Mouse (Mus musculus): ENCODE results near the gene Aacs. TPM values are rescaled to one million over a fixed set of nuclear protein-coding genes. Genes with fewer than 3 reads are reported as not detected.
"Not testable (repeated sequence)": the region's sequence is repeated elsewhere in the genome, so short reads cannot be mapped to it uniquely, and the experiment has no call there.

Gene Aacs
- total RNA-seq (2014; rRNA removed; ENCODE audit: low replicate concordance) = 6.7 and 13.9 TPM in 2 replicates
- 4.8 and 5.4 TPM in 2 replicates for polyA plus RNA-seq (2015; fragmentation: Nextera tagmentation; extraction: Ambion mirVana)

DNA sequence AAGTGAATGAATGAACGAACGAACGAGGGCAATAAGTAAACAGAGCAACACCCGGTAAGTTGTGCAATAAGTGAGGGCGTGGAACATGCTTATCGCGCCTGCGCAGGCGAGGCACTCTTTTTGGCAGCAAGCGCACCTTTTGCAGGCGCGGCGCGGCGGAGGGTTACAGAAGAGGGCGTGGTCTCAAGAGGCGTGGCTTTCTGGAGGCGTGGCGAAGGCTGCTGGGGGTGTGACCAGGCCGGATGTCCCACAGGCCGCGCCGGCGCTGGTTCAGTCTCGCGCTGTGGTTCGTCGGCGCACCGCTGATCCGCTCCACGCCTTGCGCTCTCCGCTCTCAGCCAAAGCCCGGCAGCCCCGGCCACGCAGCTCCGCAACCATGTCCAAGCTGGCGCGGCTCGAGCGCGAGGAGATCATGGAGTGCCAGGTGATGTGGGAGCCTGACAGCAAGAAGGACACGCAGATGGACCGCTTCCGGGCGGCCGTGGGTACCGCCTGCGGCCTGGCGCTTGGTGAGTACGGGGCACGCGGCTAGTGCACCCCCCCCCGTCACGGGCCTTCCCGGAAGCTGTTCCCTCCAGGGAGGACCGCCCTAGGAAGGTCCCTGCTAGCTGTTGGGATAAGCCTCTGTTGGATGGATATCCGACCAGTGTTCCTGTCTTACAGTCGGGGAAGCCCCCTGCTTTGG, at the start of gene Aacs:
Gene Aacs, plus strand, starts transcription at position 214 of the 685 bp plus-strand sequence.
- Histone ChIP-seq H3K9me3 (replicated peaks; ENCODE audit: control insufficient read depth, low read length) (no peaks in the 10 kb centered on the region), H3K36me3 (replicated peaks; ENCODE audit: control insufficient read depth, insufficient read depth, low read length) (no peaks in the 10 kb centered on the region), H3K4me1 (ENCODE audit: control insufficient read depth, insufficient read depth) (peaks cover 5% of the 10 kb centered on the region; the same call in 1 of the 2 replicates), H3K4me2 (ENCODE audit: low read depth, low read length) (peak within 1 kb of the TSS; percentile 87), H3K27ac (ENCODE audit: low read depth) (peak within 1 kb of the TSS; percentile 27; the same call in 1 of the 2 replicates), H3K27me3 (ENCODE audit: control insufficient read depth, insufficient read depth, low read length) (no peaks in the 10 kb centered on the region), H3K4me3 (ENCODE audit: low read depth, low read length) (peak within 1 kb of the TSS; percentile 62), H3K9ac (replicated peaks; ENCODE audit: low read depth, low read length) (peak within 1 kb of the TSS; percentile 53)
- ATAC-seq (ENCODE audit: insufficient read depth, low read depth) (peak; percentile 94), DNase-seq (ENCODE audit: low spot score) (peak; percentile 93)
- TF ChIP-seq EP300 (IDR thresholded peaks at IDR 0.05; ENCODE audit: low read depth) = no peak
- TF ChIP-seq CTCF (IDR thresholded peaks at IDR 0.05; ENCODE audit: low read depth) = no peak
- under 1% methylated on average over 60 of the region's 60 CpGs for WGBS

GRCm38 (mm10) chr5:125426343-125426742, 49.3 kb upstream of the Aacs start:
- no peak overlapping the region for H3K4me2 ChIP-seq (ENCODE audit: low read depth, low read length)
- no peak overlapping the region for H3K9ac ChIP-seq (replicated peaks; ENCODE audit: low read depth, low read length)
- peak; percentile 51 for DNase-seq (ENCODE audit: low spot score)

GRCm38 (mm10) chr5:125432324-125432723, 43.3 kb upstream of the Aacs start:
- H3K4me2 ChIP-seq (ENCODE audit: low read depth, low read length); H3K9ac ChIP-seq (replicated peaks; ENCODE audit: low read depth, low read length); DNase-seq (ENCODE audit: low spot score); H3K27me3 ChIP-seq (ENCODE audit: control insufficient read depth, insufficient read depth, low read length); H3K9me3 ChIP-seq (replicated peaks; ENCODE audit: control insufficient read depth, low read length); H3K4me3 ChIP-seq (ENCODE audit: low read depth, low read length); ATAC-seq (ENCODE audit: insufficient read depth, low read depth); H3K27ac ChIP-seq (ENCODE audit: low read depth); H3K4me1 ChIP-seq (ENCODE audit: control insufficient read depth, insufficient read depth): not testable (repeated sequence)
- H3K36me3 ChIP-seq (replicated peaks; ENCODE audit: control insufficient read depth, insufficient read depth, low read length) = peaks cover 40% of the 10 kb centered on the region
- WGBS = 96% methylated on average over 2 of the region's 2 CpGs

More at GRCm38 (mm10) chr5:125426343-125426742, 49.3 kb upstream of the Aacs start:
- Histone ChIP-seq H3K36me3 (replicated peaks; ENCODE audit: control insufficient read depth, insufficient read depth, low read length) (peaks cover 100% of the 10 kb centered on the region), H3K9me3 (replicated peaks; ENCODE audit: control insufficient read depth, low read length) (no peaks in the 10 kb centered on the region), H3K27me3 (ENCODE audit: control insufficient read depth, insufficient read depth, low read length) (no peaks in the 10 kb centered on the region), H3K27ac (ENCODE audit: low read depth) (peak overlapping the region; percentile 73), H3K4me3 (ENCODE audit: low read depth, low read length) (no peak overlapping the region), H3K4me1 (ENCODE audit: control insufficient read depth, insufficient read depth) (no peaks in the 10 kb centered on the region)
- ATAC-seq (ENCODE audit: insufficient read depth, low read depth) = peak; percentile 88
- 71% methylated on average over 10 of the region's 10 CpGs for WGBS
- TF ChIP-seq EP300 (IDR thresholded peaks at IDR 0.05; ENCODE audit: low read depth) (no peak), CTCF (IDR thresholded peaks at IDR 0.05; ENCODE audit: low read depth) (no peak)

DNA sequence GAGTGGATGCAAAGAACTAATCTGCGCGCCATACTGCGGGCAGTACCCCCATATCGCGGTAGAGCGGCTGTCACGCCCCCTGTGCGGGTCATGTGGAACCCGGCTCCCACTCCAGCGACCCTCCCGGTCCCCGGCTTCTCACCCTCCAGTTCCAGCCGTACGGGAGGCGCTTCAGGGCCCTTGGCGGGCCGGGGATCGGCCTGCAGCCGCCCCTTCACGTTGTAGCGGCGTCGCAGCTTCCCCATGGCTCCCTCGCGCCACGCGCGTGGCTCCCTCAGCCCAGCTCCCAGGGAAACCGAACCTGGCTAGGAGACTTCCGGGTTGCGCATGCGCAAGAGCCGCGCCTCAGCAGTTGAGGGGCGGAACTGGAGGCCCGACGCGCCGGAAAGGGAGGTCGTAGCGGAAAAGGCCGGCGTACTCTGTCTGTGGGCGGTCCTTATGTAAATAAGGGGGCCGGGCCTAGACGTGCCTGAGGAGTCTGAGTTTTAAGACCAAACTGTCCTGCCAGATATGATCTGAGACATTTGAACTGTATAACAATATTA, 41.7 kb upstream of the Aacs start, which contains the start of gene Dhx37:
Gene Dhx37, minus strand, starts transcription at position 329 of the 545 bp plus-strand sequence.
- Histone ChIP-seq H3K9ac (replicated peaks; ENCODE audit: low read depth, low read length) (peak within 1 kb of the TSS; percentile 78), H3K27ac (ENCODE audit: low read depth) (peak within 1 kb of the TSS; percentile 62), H3K4me2 (ENCODE audit: low read depth, low read length) (peak within 1 kb of the TSS; percentile 85), H3K4me1 (ENCODE audit: control insufficient read depth, insufficient read depth) (0 out of 2 replicates have a peak, but pooled peaks cover 9% of the 10 kb centered on the region), H3K4me3 (ENCODE audit: low read depth, low read length) (peak within 1 kb of the TSS; percentile 81), H3K36me3 (replicated peaks; ENCODE audit: control insufficient read depth, insufficient read depth, low read length) (peaks cover 25% of the 10 kb centered on the region), H3K9me3 (replicated peaks; ENCODE audit: control insufficient read depth, low read length) (no peaks in the 10 kb centered on the region), H3K27me3 (ENCODE audit: control insufficient read depth, insufficient read depth, low read length) (no peaks in the 10 kb centered on the region)
- ATAC-seq (ENCODE audit: insufficient read depth, low read depth) = peak; percentile 93
- DNase-seq (ENCODE audit: low spot score) = peak; percentile 97
- TF ChIP-seq CTCF (IDR thresholded peaks at IDR 0.05; ENCODE audit: low read depth) (no peak), EP300 (IDR thresholded peaks at IDR 0.05; ENCODE audit: low read depth) (no peak)
- WGBS = under 1% methylated on average over 46 of the region's 46 CpGs

- H3K36me3 ChIP-seq (replicated peaks; ENCODE audit: control insufficient read depth, insufficient read depth, low read length) = peaks cover 20% of the 10 kb centered on the region
- H3K4me1 ChIP-seq (ENCODE audit: control insufficient read depth, insufficient read depth); H3K9ac ChIP-seq (replicated peaks; ENCODE audit: low read depth, low read length); H3K9me3 ChIP-seq (replicated peaks; ENCODE audit: control insufficient read depth, low read length); H3K27me3 ChIP-seq (ENCODE audit: control insufficient read depth, insufficient read depth, low read length); H3K27ac ChIP-seq (ENCODE audit: low read depth); DNase-seq (ENCODE audit: low spot score); ATAC-seq (ENCODE audit: insufficient read depth, low read depth): not testable (repeated sequence)
- peak overlapping the region; percentile 81; the same call in 1 of the 2 replicates for H3K4me3 ChIP-seq (ENCODE audit: low read depth, low read length)
- 53% methylated on average over 15 of the region's 15 CpGs for WGBS
- peak; percentile 26 for TF ChIP-seq CTCF (IDR thresholded peaks at IDR 0.05; ENCODE audit: low read depth)
- H3K4me2 ChIP-seq (ENCODE audit: low read depth, low read length) = peak overlapping the region; percentile 85; the same call in 1 of the 2 replicates
These were observed 41.3 kb upstream of the Aacs start for GRCm38 (mm10) chr5:125434347-125434746.

All from heart, postnatal 0 days (tissue).